Mouse (Mus musculus) 416B (cell line): ENCODE data around the gene Slc9a7.

ENCODE experiments used
- DNase-seq: peaks from one replicate; pipeline ENCODE4 v3.0.0; 2011; ENCODE audit warnings: low read depth

The Slc9a7 gene

GRCm38 (mm10) chrX:20291282-20292039, at the start of gene Slc9a7:
Gene Slc9a7, minus strand, starts transcription at chrX:20291807.
- DNase-seq: peak; percentile 19

- DNase-seq: peak; percentile 57
These were observed 44.1 kb upstream of the Slc9a7 start for GRCm38 (mm10) chrX:20335722-20336121.

DNA sequence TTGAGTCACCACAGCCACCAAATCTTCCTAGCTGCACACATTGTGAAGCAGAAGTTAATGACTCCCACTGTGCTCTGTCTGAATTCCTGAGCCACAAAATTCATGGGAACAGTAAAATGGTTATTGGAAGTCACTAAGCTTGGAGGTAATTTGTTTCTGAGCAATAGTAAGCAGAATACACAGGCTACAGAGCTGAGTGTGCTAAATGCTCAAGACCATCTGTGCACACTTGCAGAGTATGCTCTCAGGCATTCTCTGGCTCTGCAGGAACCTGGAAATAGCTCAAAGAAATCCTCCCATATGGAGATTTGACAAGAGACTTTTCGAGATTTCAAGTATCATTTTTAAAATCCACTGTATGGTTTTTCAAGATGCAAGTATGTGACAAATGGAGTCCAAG, 41.1 kb upstream of the Slc9a7 start:
- no peak for DNase-seq

GRCm38 (mm10) chrX:20307215-20307614, 15.6 kb upstream of the Slc9a7 start:
- no peak for DNase-seq

GRCm38 (mm10) chrX:20305941-20306340, 14.3 kb upstream of the Slc9a7 start:
- no peak for DNase-seq

- no peak for DNase-seq
These were observed 11.7 kb upstream of the Slc9a7 start for GRCm38 (mm10) chrX:20303280-20303679.

DNA sequence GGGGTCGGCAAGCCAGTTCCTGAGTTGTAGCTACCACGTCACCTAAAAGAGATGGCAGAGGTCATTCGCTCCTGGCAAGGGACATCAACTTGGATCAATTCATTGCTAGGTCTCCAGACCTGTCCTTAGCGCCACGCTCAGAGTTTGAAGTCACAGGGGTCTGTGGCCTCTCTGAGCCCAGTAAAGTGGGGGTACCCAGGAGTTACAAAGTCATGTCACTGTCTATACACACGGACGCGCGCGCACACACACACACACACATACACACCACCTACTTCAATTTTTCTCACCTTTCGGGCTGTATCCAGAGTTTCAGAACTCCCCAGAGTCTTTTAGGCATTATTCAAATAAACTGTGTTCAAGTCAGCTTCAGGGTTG, 422 bp upstream of the Slc9a7 start:
- no peak for DNase-seq

- DNase-seq: no peak
These were observed 892 bp downstream of the Slc9a7 start for GRCm38 (mm10) chrX:20290715-20291114.

GRCm38 (mm10) chrX:20288674-20289073, 2.9 kb downstream of the Slc9a7 start:
- DNase-seq: peak; percentile 17

DNA sequence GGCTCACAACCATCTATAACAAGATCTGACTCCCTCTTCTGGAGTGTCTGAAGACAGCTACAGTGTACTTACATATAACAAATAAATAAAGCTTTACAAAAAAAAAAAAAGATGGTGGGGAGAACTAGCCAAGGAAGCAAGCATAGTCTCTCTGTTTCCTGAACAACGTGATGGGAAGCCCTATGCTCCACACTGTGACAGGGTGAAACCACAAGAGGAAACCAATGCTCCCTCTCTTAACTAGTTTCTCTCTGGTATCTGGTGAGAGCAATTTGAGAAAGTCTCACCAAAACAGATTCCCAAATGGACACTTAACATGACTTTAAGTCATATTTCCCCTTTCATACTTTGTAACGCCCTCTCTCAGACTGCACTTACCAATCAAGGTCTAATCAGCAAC, 5.4 kb downstream of the Slc9a7 start:
- DNase-seq: peak; percentile 76

DNA sequence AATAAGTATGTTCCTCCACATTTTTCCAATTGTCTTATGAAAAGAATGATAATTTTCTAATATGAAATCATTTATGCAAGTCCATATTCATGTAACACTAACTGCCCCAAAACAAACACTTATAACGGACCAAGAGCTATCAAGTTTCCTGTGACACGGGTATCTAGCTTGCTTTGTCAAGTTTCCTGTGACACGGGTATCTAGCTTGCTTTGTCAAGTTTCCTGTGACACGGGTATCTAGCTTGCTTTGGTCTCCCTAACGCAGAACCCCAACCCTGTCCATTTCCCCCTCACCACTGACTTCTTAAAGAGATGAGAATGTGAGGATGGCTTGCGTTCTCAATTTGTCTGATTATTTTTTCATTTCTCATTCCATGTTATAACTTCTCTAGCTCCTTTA, 12.2 kb downstream of the Slc9a7 start:
- peak; percentile 35 for DNase-seq

GRCm38 (mm10) chrX:20273854-20274253, 17.8 kb downstream of the Slc9a7 start:
- DNase-seq: no peak

- peak; percentile 46 for DNase-seq
These were observed 19.6 kb downstream of the Slc9a7 start for GRCm38 (mm10) chrX:20271980-20272379.

GRCm38 (mm10) chrX:20269980-20270379, 21.6 kb downstream of the Slc9a7 start:
- DNase-seq: no peak

- DNase-seq: no peak
These were observed 27.2 kb downstream of the Slc9a7 start for GRCm38 (mm10) chrX:20264370-20264769.

GRCm38 (mm10) chrX:20228102-20228501, 63.5 kb downstream of the Slc9a7 start:
- no peak for DNase-seq

DNA sequence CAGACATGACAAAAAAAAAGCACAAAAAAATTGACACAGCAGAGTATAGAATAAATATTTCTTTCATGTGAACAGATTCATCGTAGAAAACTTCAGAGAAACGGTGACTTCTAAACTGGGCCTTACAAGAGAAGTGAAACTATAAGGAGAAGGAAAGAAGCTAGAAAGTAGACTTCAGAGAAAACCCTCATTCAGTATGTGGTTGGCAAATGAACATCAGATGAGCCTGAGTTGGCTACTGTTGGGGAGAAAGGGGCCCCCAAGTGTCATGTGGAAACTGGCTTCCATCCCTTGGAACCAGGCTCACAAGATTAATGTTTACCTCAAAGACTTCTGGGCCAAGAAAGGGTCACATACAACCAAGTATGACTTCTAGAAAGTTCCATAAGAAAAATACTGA, 70.1 kb downstream of the Slc9a7 start:
- no peak for DNase-seq

DNA sequence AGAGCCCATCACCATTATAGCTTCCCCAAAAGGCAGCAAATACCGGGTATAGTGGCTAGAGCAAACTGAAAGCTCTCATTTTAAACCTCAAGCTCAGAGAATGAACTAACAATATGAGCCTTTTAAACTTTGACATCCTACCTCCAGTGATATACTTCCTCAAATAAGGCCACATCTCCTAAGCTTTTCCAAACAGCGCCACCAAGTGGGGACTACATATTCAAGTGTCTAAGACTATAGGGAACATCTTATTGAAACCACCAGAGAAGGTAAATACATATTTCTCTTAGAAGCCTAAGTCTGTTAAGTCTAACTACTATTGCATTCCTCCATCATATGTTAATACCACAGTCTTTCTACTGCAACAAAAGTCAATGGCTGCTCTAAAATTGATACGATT, 106.0 kb downstream of the Slc9a7 start:
- DNase-seq: peak; percentile 8

- DNase-seq: no peak
These were observed 114.8 kb downstream of the Slc9a7 start for GRCm38 (mm10) chrX:20176792-20177191.

DNA sequence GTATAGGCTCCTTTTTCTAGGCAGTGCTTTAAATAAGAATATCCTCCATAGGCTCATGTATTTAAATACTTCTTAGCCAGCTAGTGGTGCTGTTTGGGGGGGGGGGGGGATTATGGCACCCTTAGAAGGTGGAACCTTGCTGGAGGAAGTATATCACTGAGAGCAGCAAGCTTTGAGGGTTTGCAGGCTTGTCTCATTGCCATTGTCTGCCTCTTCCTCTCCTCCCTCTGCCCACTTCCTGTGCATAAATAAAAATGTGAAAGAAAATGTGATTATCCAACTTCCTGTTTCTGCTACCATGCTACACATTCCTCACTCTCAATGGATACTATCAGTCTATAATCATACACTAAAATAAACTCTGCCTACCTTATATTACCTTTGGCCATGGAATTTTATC, 123.2 kb downstream of the Slc9a7 start:
- peak; percentile 8 for DNase-seq

GRCm38 (mm10) chrX:20164984-20165383, 126.6 kb downstream of the Slc9a7 start:
- no peak for DNase-seq

DNA sequence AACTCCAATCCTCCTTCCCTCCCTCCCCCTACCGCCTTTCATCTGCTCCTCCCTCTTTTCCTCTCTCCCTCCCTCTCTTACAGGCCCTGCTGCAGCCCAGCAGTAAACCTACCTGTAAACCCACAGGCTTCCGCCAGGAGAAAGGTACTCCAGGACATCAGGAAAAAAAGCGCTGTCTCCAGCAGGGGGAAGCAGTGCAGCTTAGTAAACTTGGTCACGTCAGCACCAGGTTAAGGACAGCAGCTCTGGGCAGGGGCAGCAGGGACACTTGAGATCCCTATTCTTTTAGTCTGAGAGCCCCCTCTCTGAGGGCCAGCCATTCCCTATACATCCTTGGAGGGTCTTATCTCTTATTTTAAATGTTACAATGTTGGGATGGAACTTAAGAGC, 129.3 kb downstream of the Slc9a7 start:
- DNase-seq: peak; percentile 49

DNA sequence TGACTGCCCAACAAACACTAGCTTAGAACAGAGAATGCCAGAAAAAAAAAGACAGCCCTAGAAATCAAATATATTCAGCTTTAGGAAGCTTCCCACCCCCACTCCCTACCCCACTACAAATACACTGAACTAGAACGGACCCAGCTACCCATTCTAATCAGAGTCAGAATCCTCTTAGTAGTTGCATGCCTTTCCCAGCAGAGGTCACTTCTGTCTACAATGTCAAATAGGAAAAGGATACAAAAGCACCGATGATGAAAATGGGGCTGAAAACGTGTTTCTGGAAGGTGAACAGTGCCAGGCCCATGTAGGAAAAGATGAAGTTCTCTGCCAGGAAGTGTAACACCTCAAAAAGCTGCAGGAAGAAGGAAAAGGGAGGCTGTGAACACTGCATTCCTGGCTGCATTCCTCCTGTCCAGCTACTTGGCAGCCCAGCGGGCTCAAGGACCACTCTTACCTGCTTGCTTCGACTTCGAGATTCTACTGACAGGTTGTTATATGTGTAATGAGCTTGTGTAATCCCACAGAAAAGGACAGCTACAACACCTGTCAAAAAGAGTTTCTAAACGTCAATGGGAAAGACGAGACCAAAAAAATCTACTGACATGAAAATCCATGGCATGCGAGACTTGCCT, 129.8 kb downstream of the Slc9a7 start:
- DNase-seq: peak; percentile 10

DNA sequence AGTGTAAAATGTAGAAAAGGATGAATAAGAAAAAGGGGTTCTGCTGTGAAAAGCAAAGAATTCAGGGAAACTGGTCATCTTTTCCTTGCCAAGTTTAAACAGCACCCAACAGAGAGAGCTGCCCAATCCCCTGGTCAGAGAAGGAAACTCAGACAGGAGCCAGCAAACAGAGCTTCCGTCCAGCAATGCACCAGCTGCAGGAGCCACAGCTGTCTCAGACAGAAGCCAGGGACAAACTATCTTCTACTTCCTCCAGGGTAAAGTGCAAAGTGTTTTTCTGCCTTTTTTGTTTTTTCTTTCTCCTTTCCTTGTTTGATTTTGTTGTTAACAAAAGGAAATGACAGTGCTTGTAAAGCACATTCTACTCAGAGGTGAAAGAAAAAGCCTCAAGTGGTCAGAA, 131.3 kb downstream of the Slc9a7 start:
- no peak for DNase-seq
